ENCODE assay signal across 8 mouse cellular contexts in genomic region chr1:88699856-88700791, GRCm38 (mm10). TPM values are rescaled to one million over a fixed set of nuclear protein-coding genes. Genes with fewer than 3 reads are reported as not detected.
DNase-seq lines count a peak whose midpoint lies in the region; ATAC-seq lines count a peak whose summit lies in the region.

No protein-coding gene starts in this region.

- H3K9me3 ChIP-seq in lung, embryonic 15.5 days: no peaks in the 10 kb centered on the region

- peak overlapping the region; percentile 77 for H3K4me2 ChIP-seq in lung, embryonic 15.5 days

- peaks cover 13% of the 10 kb centered on the region for H3K4me1 ChIP-seq in lung, embryonic 15.5 days

- no peak for ATAC-seq in lung, embryonic 15.5 days (ENCODE audit: borderline replicate concordance, extremely low read depth, low FRiP score, low TSS enrichment)

- peak overlapping the region; percentile 84 for H3K4me3 ChIP-seq in lung, embryonic 15.5 days

- H3K36me3 ChIP-seq in lung, embryonic 15.5 days: peaks cover 2% of the 10 kb centered on the region; the same call in 1 of the 2 replicates
- H3K36me3 ChIP-seq in splenic B cell, adult 2 months (ENCODE audit: control insufficient read depth, insufficient read depth, low read length, poor library complexity, severe bottlenecking): no peaks in the 10 kb centered on the region

- DNase-seq in layer of hippocampus, postnatal 10 days (ENCODE audit: low spot score in 2 of 2): peak; percentile 39 to 49
- no peak for DNase-seq in layer of hippocampus, postnatal 25 days (ENCODE audit: extremely low spot score in 1 of 2, low spot score in 1 of 2)
- peak; percentile 62 to 63 for DNase-seq in cerebellum, adult 18-20 months
- DNase-seq in heart, adult 18-20 months: peak; percentile 22 to 38
- peak; percentile 29 for DNase-seq in kidney, adult 18-20 months
- peak; percentile 53 for DNase-seq in splenic B cell, adult 2 months (ENCODE audit: low read depth, low spot score)
- no peak for DNase-seq in left cerebral cortex, postnatal 25 days (ENCODE audit: low spot score in 2 of 2)

- H3K27me3 ChIP-seq in lung, embryonic 15.5 days: no peaks in the 10 kb centered on the region
- H3K27me3 ChIP-seq in splenic B cell, adult 2 months (ENCODE audit: control insufficient read depth, insufficient read depth, low read length, poor library complexity, severe bottlenecking): no peaks in the 10 kb centered on the region

- peak overlapping the region; percentile 82 for H3K9ac ChIP-seq in lung, embryonic 15.5 days

- WGBS in lung, embryonic 15.5 days: 9% methylated on average over 25 of the region's 25 CpGs

- intact Hi-C loops in left cerebral cortex, postnatal 25 days (cut with DNase I): loop anchor here (2.0 kb wide), 1 partner anchor 43 kb away; no protein-coding TSS in a partner anchor

- H3K27ac ChIP-seq in lung, embryonic 15.5 days: peak overlapping the region; percentile 91

RNA-seq across cellular contexts. Expression of gene Arl4c, which starts 1.9 kb away (rescaled TPM):
- total RNA-seq in layer of hippocampus, postnatal 10 days (2021): 10 to 100 TPM; 52.3 to 52.5 TPM
- total RNA-seq in layer of hippocampus, postnatal 25 days (2021): 10 to 100 TPM; 28.5 to 29.6 TPM
- total RNA-seq in heart, adult 18-20 months (2021): 1 to 10 TPM; 4.7 to 5.5 TPM
- polyA plus RNA-seq in lung, embryonic 15.5 days (2015; fragmentation: Nextera tagmentation; extraction: Ambion mirVana): 21.7 and 23.3 TPM in 2 replicates
- total RNA-seq in left cerebral cortex, postnatal 25 days (2021): 10 to 100 TPM; 32.7 to 34.7 TPM

Comparison
In these comparisons a context has a peak if more than half of its experiments do, and no peak if none do; other contexts are left out.
1. DNase-seq: peak in layer of hippocampus, postnatal 10 days (2 of 2), cerebellum, adult 18-20 months (2 of 2), heart, adult 18-20 months (2 of 2), kidney, adult 18-20 months (single experiment) and splenic B cell, adult 2 months (single experiment); none in layer of hippocampus, postnatal 25 days (0 of 2) and left cerebral cortex, postnatal 25 days (0 of 2).
2. RNA of gene Arl4c, which starts 1.9 kb away (total RNA-seq): 52.3 to 52.5 TPM in layer of hippocampus, postnatal 10 days, 32.7 to 34.7 TPM in left cerebral cortex, postnatal 25 days and 28.5 to 29.6 TPM in layer of hippocampus, postnatal 25 days; 4.7 to 5.5 TPM in heart, adult 18-20 months; every median in the first group is over 4 times any median in the second.